Mouse (Mus musculus): Measurements from ENCODE around the gene Taf12.
"Not testable (repeated sequence)": the region's sequence is repeated elsewhere in the genome, so short reads cannot be mapped to it uniquely, and the experiment has no call there.

The Taf12 gene

GRCm38 (mm10) chr4:132269740-132270560 is 4.2 kb upstream of the Taf12 start:
- DNase-seq (ENCODE audit: extremely low read depth, low read depth, low spot score), result peak; percentile 52

GRCm38 (mm10) chr4:132273166-132273565 is 1.0 kb upstream of the Taf12 start:
- DNase-seq (ENCODE audit: extremely low read depth, low read depth, low spot score), result no peak

GRCm38 (mm10) chr4:132275949-132276348 is 1.8 kb downstream of the Taf12 start:
- DNase-seq (ENCODE audit: extremely low read depth, low read depth, low spot score), result no peak

- DNase-seq (ENCODE audit: extremely low read depth, low read depth, low spot score), result not testable (repeated sequence)
Observed at GRCm38 (mm10) chr4:132288840-132289239, 14.7 kb downstream of the Taf12 start.

DNA sequence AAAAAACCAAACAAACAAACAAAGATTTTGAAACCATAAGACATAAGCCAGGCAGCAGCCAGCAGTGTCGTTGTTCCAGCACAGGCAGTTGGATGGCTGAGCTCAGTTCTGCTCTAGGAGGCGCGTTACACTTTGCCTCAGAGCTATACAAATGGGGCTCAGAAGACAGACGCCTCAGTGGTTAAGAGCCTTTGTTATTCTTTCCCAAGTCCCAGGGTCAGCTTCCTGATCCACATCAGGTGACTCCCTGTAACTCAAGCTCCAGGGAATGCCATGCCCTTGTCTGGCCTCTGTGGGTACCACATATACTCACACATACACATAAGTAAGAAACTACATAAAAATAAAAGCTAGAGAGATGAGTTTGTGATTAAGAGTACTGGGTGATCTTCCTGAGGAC is 16.9 kb downstream of the Taf12 start:
- DNase-seq (ENCODE audit: extremely low read depth, low read depth, low spot score), result no peak

DNA sequence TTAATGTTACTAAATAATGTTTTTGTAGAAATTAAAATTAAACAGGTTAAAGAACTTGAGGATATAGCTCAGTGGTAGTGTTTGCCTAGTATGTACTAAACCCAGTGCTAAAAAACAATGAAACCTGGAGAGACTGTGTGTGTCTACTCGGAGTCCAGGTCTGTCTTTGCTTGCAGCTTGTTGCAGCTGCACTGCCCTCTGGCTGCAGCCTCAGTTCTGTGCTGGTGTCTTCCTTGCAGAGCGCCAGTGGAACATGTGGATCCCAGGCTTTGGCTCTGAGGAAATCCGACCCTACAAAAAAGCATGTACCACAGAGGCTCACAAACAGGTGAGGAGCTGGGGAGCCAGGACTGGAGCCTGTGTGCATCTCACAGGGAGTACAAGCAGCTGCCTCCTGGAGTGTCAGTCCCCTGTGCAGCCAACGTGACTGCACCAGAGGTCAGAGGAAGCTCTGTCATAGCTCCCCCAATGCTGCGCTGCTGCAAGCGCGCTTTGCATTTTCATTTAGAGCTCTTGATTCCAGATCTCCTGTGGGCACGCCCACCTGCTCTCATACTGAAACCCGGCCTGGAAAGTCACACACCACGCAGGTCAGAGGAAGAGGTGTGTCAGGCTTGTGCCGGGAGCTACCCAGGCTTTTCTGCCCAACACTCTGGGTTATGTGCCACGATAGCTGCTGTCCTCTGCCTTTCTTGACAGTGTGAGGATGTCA is 17.6 kb downstream of the Taf12 start:
- no peak for DNase-seq (ENCODE audit: extremely low read depth, low read depth, low spot score)

GRCm38 (mm10) chr4:132292988-132293387 is 18.8 kb downstream of the Taf12 start:
- DNase-seq (ENCODE audit: extremely low read depth, low read depth, low spot score), result no peak

GRCm38 (mm10) chr4:132293682-132294240 is 19.6 kb downstream of the Taf12 start:
- no peak for DNase-seq (ENCODE audit: extremely low read depth, low read depth, low spot score)

DNA sequence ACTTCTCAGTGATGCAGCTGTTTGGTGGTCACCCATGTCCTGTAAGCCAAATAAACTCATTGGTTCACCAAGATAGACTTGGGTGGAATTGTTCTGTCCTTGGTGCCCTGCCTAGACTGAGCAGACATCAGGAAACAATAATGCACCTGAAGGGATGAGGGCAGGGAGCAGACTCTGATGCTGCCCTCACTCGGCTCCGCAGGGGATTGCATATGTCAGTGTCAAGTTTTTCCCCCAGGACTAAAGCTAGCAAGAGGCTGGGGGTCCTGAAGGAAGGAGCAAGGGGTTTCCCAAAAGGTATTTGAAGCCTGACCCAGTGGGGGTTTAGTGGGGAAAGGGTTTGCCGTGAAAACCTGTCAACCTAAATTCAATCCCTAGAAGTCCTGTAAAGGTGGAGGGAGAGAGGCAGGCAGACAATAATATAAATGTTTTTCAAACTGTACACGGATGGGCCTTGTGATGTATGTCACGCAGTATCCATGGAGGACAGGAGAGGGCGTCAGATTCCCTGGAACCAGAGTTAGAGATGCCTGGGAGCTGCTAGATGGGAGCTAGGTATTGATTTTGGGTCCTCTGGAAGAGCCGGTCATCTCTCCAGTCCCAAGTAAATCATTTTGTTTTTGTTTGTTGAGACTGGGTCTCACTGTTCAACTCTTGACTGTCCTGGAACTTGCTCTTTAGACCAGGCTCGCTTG is 21.7 kb downstream of the Taf12 start:
- DNase-seq (ENCODE audit: extremely low read depth, low read depth, low spot score), result no peak

GRCm38 (mm10) chr4:132299849-132300248 is 25.7 kb downstream of the Taf12 start:
- no peak for DNase-seq (ENCODE audit: extremely low read depth, low read depth, low spot score)

- no peak for DNase-seq (ENCODE audit: extremely low read depth, low read depth, low spot score)
Observed at GRCm38 (mm10) chr4:132301486-132301885, 27.3 kb downstream of the Taf12 start.

- no peak for DNase-seq (ENCODE audit: extremely low read depth, low read depth, low spot score)
Observed at GRCm38 (mm10) chr4:132301965-132302938, 28.1 kb downstream of the Taf12 start.

GRCm38 (mm10) chr4:132302939-132303479 is 28.8 kb downstream of the Taf12 start, which contains the start of gene Rab42:
Gene Rab42, minus strand, starts transcription at chr4:132303385.
- DNase-seq (ENCODE audit: extremely low read depth, low read depth, low spot score), result no peak

DNA sequence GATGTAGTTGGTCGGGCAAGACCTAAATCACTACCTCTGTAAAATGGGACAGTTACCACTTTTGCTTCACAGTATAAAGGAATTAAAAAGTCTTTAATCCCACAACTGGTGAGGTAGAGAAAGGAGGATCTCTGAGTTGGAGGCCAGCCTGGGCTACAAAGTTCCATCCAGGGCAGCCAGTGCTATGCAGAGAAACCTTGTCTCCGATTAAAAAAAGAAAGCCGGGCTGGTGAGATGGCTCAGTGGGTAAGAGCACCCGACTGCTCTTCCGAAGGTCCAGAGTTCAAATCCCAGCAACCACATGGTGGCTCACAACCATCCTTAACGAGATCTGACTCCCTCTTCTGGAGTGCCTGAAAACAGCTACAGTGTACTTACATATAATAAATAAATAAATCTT is 29.3 kb downstream of the Taf12 start:
- not testable (repeated sequence) for DNase-seq (ENCODE audit: extremely low read depth, low read depth, low spot score)

- DNase-seq (ENCODE audit: extremely low read depth, low read depth, low spot score), result no peak
Observed at GRCm38 (mm10) chr4:132305276-132305675, 31.1 kb downstream of the Taf12 start.

DNA sequence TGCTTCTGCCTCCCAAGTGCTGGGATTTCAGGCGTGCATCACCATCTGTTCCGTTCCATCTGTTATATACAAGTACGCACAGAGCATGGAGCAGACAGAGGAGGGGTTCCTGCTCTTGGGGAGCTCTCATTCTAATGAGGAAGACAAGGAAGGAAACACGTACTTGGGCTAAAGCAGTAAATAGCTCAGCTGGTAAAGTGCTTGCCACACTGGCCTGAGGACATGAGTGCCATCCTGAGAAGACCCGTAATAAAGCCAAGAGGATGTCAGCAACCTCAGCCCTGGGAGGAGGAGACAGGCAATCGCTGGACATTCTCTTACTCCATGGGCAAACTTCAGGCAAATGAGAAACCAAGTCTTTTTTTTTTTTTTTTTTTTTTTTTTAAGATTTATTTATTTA is 31.8 kb downstream of the Taf12 start:
- DNase-seq (ENCODE audit: extremely low read depth, low read depth, low spot score), result no peak

- DNase-seq (ENCODE audit: extremely low read depth, low read depth, low spot score), result peak; percentile 40
Observed at GRCm38 (mm10) chr4:132308437-132309139, 34.4 kb downstream of the Taf12 start.

GRCm38 (mm10) chr4:132309140-132309848 is 35.1 kb downstream of the Taf12 start:
- no peak for DNase-seq (ENCODE audit: extremely low read depth, low read depth, low spot score)
